Mouse (Mus musculus): ENCODE measurements around the gene Mettl27. TPM values are rescaled to one million over a fixed set of nuclear protein-coding genes. Genes with fewer than 3 reads are reported as not detected.

Mettl27 gene
- polyA plus RNA-seq, 1 experiment from 2014 or later, result 8.4 TPM

GRCm38 (mm10) chr5:134897596-134897995, 34.6 kb upstream of the Mettl27 start:
- Histone ChIP-seq H3K9ac (replicated peaks; ENCODE audit: low read depth, low read length) (no peak overlapping the region), H3K4me2 (ENCODE audit: low read length) (no peak overlapping the region), H3K27ac (ENCODE audit: low read length) (no peak overlapping the region), H3K4me1 (replicated peaks; ENCODE audit: control insufficient read depth, insufficient read depth, low read length) (no peaks in the 10 kb centered on the region), H3K4me3 (replicated peaks; ENCODE audit: low read length) (no peak overlapping the region), H3K27me3 (replicated peaks; ENCODE audit: control insufficient read depth, insufficient read depth, low read length) (no peaks in the 10 kb centered on the region), H3K9me3 (ENCODE audit: control insufficient read depth, low read length) (no peaks in the 10 kb centered on the region), H3K36me3 (ENCODE audit: control insufficient read depth, insufficient read depth) (no peaks in the 10 kb centered on the region)
- ATAC-seq, result no peak
- 82% methylated on average over 17 of the region's 17 CpGs for WGBS

GRCm38 (mm10) chr5:134901012-134901643, 31.0 kb upstream of the Mettl27 start:
- no peaks in the 10 kb centered on the region for H3K36me3 ChIP-seq (ENCODE audit: control insufficient read depth, insufficient read depth)
- H3K9me3 ChIP-seq (ENCODE audit: control insufficient read depth, low read length), result no peaks in the 10 kb centered on the region
- no peaks in the 10 kb centered on the region for H3K27me3 ChIP-seq (replicated peaks; ENCODE audit: control insufficient read depth, insufficient read depth, low read length)
- no peak overlapping the region for H3K4me3 ChIP-seq (replicated peaks; ENCODE audit: low read length)
- H3K4me2 ChIP-seq (ENCODE audit: low read length), result no peak overlapping the region
- WGBS, result 45% methylated on average over 12 of the region's 12 CpGs
- no peaks in the 10 kb centered on the region for H3K4me1 ChIP-seq (replicated peaks; ENCODE audit: control insufficient read depth, insufficient read depth, low read length)
- peak; percentile 45; the same call in 1 of the 2 replicates for ATAC-seq
- no peak overlapping the region for H3K27ac ChIP-seq (ENCODE audit: low read length)
- H3K9ac ChIP-seq (replicated peaks; ENCODE audit: low read depth, low read length), result no peak overlapping the region

GRCm38 (mm10) chr5:134901644-134902027, 30.5 kb upstream of the Mettl27 start:
- Histone ChIP-seq H3K9ac (replicated peaks; ENCODE audit: low read depth, low read length) (no peak overlapping the region), H3K4me3 (replicated peaks; ENCODE audit: low read length) (no peak overlapping the region), H3K4me2 (ENCODE audit: low read length) (no peak overlapping the region), H3K27me3 (replicated peaks; ENCODE audit: control insufficient read depth, insufficient read depth, low read length) (no peaks in the 10 kb centered on the region), H3K9me3 (ENCODE audit: control insufficient read depth, low read length) (no peaks in the 10 kb centered on the region), H3K36me3 (ENCODE audit: control insufficient read depth, insufficient read depth) (no peaks in the 10 kb centered on the region), H3K4me1 (replicated peaks; ENCODE audit: control insufficient read depth, insufficient read depth, low read length) (no peaks in the 10 kb centered on the region), H3K27ac (ENCODE audit: low read length) (no peak overlapping the region)
- no peak for ATAC-seq
- WGBS, result 77% methylated on average over 8 of the region's 8 CpGs

GRCm38 (mm10) chr5:134906633-134907032, 25.5 kb upstream of the Mettl27 start, which contains the start of gene Tmem270:
Gene Tmem270 (minus strand): TSS chr5:134906733.
- no peak within 1 kb of the TSS for H3K9ac ChIP-seq (replicated peaks; ENCODE audit: low read depth, low read length)
- no peak within 1 kb of the TSS for H3K4me3 ChIP-seq (replicated peaks; ENCODE audit: low read length)
- 82% methylated on average over 6 of the region's 6 CpGs for WGBS
- H3K4me2 ChIP-seq (ENCODE audit: low read length), result no peak within 1 kb of the TSS
- H3K27me3 ChIP-seq (replicated peaks; ENCODE audit: control insufficient read depth, insufficient read depth, low read length), result no peaks in the 10 kb centered on the region
- no peak within 1 kb of the TSS for H3K27ac ChIP-seq (ENCODE audit: low read length)
- no peaks in the 10 kb centered on the region for H3K9me3 ChIP-seq (ENCODE audit: control insufficient read depth, low read length)
- no peak for ATAC-seq
- no peaks in the 10 kb centered on the region for H3K36me3 ChIP-seq (ENCODE audit: control insufficient read depth, insufficient read depth)
- H3K4me1 ChIP-seq (replicated peaks; ENCODE audit: control insufficient read depth, insufficient read depth, low read length), result 0 out of 2 replicates have a peak, but pooled peaks cover 4% of the 10 kb centered on the region

GRCm38 (mm10) chr5:134907135-134907534, 25.0 kb upstream of the Mettl27 start:
- H3K36me3 ChIP-seq (ENCODE audit: control insufficient read depth, insufficient read depth), result no peaks in the 10 kb centered on the region
- no peaks in the 10 kb centered on the region for H3K27me3 ChIP-seq (replicated peaks; ENCODE audit: control insufficient read depth, insufficient read depth, low read length)
- no peaks in the 10 kb centered on the region for H3K9me3 ChIP-seq (ENCODE audit: control insufficient read depth, low read length)
- peak; percentile 82 for ATAC-seq
- 0 out of 2 replicates have a peak, but pooled peaks cover 4% of the 10 kb centered on the region for H3K4me1 ChIP-seq (replicated peaks; ENCODE audit: control insufficient read depth, insufficient read depth, low read length)
- WGBS, result under 1% methylated on average over 13 of the region's 13 CpGs
- H3K4me2 ChIP-seq (ENCODE audit: low read length), result no peak overlapping the region
- H3K27ac ChIP-seq (ENCODE audit: low read length), result no peak overlapping the region
- H3K9ac ChIP-seq (replicated peaks; ENCODE audit: low read depth, low read length), result no peak overlapping the region
- no peak overlapping the region for H3K4me3 ChIP-seq (replicated peaks; ENCODE audit: low read length)

GRCm38 (mm10) chr5:134911901-134912300, 20.3 kb upstream of the Mettl27 start:
- Histone ChIP-seq H3K4me1 (replicated peaks; ENCODE audit: control insufficient read depth, insufficient read depth, low read length) (0 out of 2 replicates have a peak, but pooled peaks cover 4% of the 10 kb centered on the region), H3K27ac (ENCODE audit: low read length) (no peak overlapping the region), H3K9ac (replicated peaks; ENCODE audit: low read depth, low read length) (no peak overlapping the region), H3K4me3 (replicated peaks; ENCODE audit: low read length) (no peak overlapping the region), H3K27me3 (replicated peaks; ENCODE audit: control insufficient read depth, insufficient read depth, low read length) (no peaks in the 10 kb centered on the region), H3K36me3 (ENCODE audit: control insufficient read depth, insufficient read depth) (no peaks in the 10 kb centered on the region), H3K4me2 (ENCODE audit: low read length) (no peak overlapping the region), H3K9me3 (ENCODE audit: control insufficient read depth, low read length) (no peaks in the 10 kb centered on the region)
- WGBS, result 94% methylated on average over 2 of the region's 2 CpGs
- ATAC-seq, result no peak

GRCm38 (mm10) chr5:134913352-134913751, 18.8 kb upstream of the Mettl27 start:
- Histone ChIP-seq H3K4me3 (replicated peaks; ENCODE audit: low read length) (no peak overlapping the region), H3K27ac (ENCODE audit: low read length) (no peak overlapping the region), H3K27me3 (replicated peaks; ENCODE audit: control insufficient read depth, insufficient read depth, low read length) (no peaks in the 10 kb centered on the region), H3K4me1 (replicated peaks; ENCODE audit: control insufficient read depth, insufficient read depth, low read length) (no peaks in the 10 kb centered on the region), H3K9ac (replicated peaks; ENCODE audit: low read depth, low read length) (no peak overlapping the region), H3K36me3 (ENCODE audit: control insufficient read depth, insufficient read depth) (no peaks in the 10 kb centered on the region), H3K4me2 (ENCODE audit: low read length) (no peak overlapping the region), H3K9me3 (ENCODE audit: control insufficient read depth, low read length) (no peaks in the 10 kb centered on the region)
- 77% methylated on average over 3 of the region's 3 CpGs for WGBS
- no peak for ATAC-seq

- Histone ChIP-seq H3K4me2 (ENCODE audit: low read length) (no peak overlapping the region), H3K36me3 (ENCODE audit: control insufficient read depth, insufficient read depth) (no peaks in the 10 kb centered on the region), H3K4me1 (replicated peaks; ENCODE audit: control insufficient read depth, insufficient read depth, low read length) (no peaks in the 10 kb centered on the region), H3K27ac (ENCODE audit: low read length) (no peak overlapping the region), H3K9me3 (ENCODE audit: control insufficient read depth, low read length) (no peaks in the 10 kb centered on the region), H3K27me3 (replicated peaks; ENCODE audit: control insufficient read depth, insufficient read depth, low read length) (no peaks in the 10 kb centered on the region), H3K9ac (replicated peaks; ENCODE audit: low read depth, low read length) (no peak overlapping the region), H3K4me3 (replicated peaks; ENCODE audit: low read length) (no peak overlapping the region)
- WGBS, result 89% methylated on average over 4 of the region's 4 CpGs
- ATAC-seq, result no peak
Measured at GRCm38 (mm10) chr5:134913753-134914152, 18.4 kb upstream of the Mettl27 start.

GRCm38 (mm10) chr5:134914510-134914909, 17.7 kb upstream of the Mettl27 start:
- no peak for ATAC-seq
- no peak overlapping the region for H3K9ac ChIP-seq (replicated peaks; ENCODE audit: low read depth, low read length)
- H3K4me3 ChIP-seq (replicated peaks; ENCODE audit: low read length), result no peak overlapping the region
- H3K27ac ChIP-seq (ENCODE audit: low read length), result no peak overlapping the region
- no peaks in the 10 kb centered on the region for H3K4me1 ChIP-seq (replicated peaks; ENCODE audit: control insufficient read depth, insufficient read depth, low read length)
- H3K36me3 ChIP-seq (ENCODE audit: control insufficient read depth, insufficient read depth), result no peaks in the 10 kb centered on the region
- WGBS, result 85% methylated on average over 8 of the region's 8 CpGs
- H3K4me2 ChIP-seq (ENCODE audit: low read length), result no peak overlapping the region
- H3K9me3 ChIP-seq (ENCODE audit: control insufficient read depth, low read length), result no peaks in the 10 kb centered on the region
- H3K27me3 ChIP-seq (replicated peaks; ENCODE audit: control insufficient read depth, insufficient read depth, low read length), result no peaks in the 10 kb centered on the region

- Histone ChIP-seq H3K4me1 (replicated peaks; ENCODE audit: control insufficient read depth, insufficient read depth, low read length) (no peaks in the 10 kb centered on the region), H3K36me3 (ENCODE audit: control insufficient read depth, insufficient read depth) (no peaks in the 10 kb centered on the region), H3K9ac (replicated peaks; ENCODE audit: low read depth, low read length) (no peak within 1 kb of the TSS), H3K4me3 (replicated peaks; ENCODE audit: low read length) (no peak within 1 kb of the TSS), H3K9me3 (ENCODE audit: control insufficient read depth, low read length) (no peaks in the 10 kb centered on the region), H3K27ac (ENCODE audit: low read length) (no peak within 1 kb of the TSS), H3K27me3 (replicated peaks; ENCODE audit: control insufficient read depth, insufficient read depth, low read length) (no peaks in the 10 kb centered on the region), H3K4me2 (ENCODE audit: low read length) (no peak within 1 kb of the TSS)
- whole genome bisulfite sequencing, result 82% methylated on average over 8 of the region's 8 CpGs
- ATAC-seq, result no peak
Measured at GRCm38 (mm10) chr5:134915311-134915710, 16.9 kb upstream of the Mettl27 start, which contains the start of gene Cldn13. Gene Cldn13 (minus strand): TSS chr5:134915526.

All from forebrain, embryonic 16.5 days (tissue).